Mouse (Mus musculus) heart, embryonic 16.5 days (tissue): ENCODE results near the gene Homer2. TPM values are rescaled to one million over a fixed set of nuclear protein-coding genes. Genes with fewer than 3 reads are reported as not detected.

Experiments used
- ATAC-seq: fragments of 200-750 bp; cut with Nextera tagmentation; replicated peaks from 2 replicates; pipeline ENCODE4 v1.8.0; 2017; ENCODE audit warnings: moderate number of reproducible peaks; ENCODE audit not compliant: insufficient read depth, low FRiP score; ENCODE audit errors: extremely low read depth
- H3K27ac ChIP-seq: fragments of 300-500 bp; sonication (generic); 2 replicates; pipeline ENCODE4 v1.5.1; 2014; ENCODE audit warnings: mild to moderate bottlenecking, low read length, control low read depth, moderate library complexity
- H3K27me3 ChIP-seq: fragments of 300-500 bp; sonication (generic); 2 replicates; pipeline ENCODE4 v1.6.1; 2014; ENCODE audit warnings: low read length, mixed read lengths; ENCODE audit not compliant: control insufficient read depth, insufficient read depth
- H3K36me3 ChIP-seq: fragments of 300-500 bp; sonication (generic); 2 replicates; pipeline ENCODE4 v1.6.1; 2014; ENCODE audit not compliant: control insufficient read depth, insufficient read depth
- H3K4me1 ChIP-seq: fragments of 300-500 bp; sonication (generic); 2 replicates; pipeline ENCODE4 v1.6.1; 2014; ENCODE audit warnings: low read length, mixed read lengths; ENCODE audit not compliant: control insufficient read depth, insufficient read depth
- H3K4me2 ChIP-seq: fragments of 300-500 bp; sonication (generic); 2 replicates; pipeline ENCODE4 v1.6.1; 2014; ENCODE audit warnings: low read depth, mild to moderate bottlenecking, control low read depth, low read length
- H3K4me3 ChIP-seq: fragments of 300-500 bp; sonication (generic); 2 replicates; pipeline ENCODE4 v1.5.1; 2014; ENCODE audit warnings: mild to moderate bottlenecking, control low read depth, low read length
- H3K9ac ChIP-seq: fragments of 300-500 bp; sonication (generic); 2 replicates; pipeline ENCODE4 v1.6.1; 2014; ENCODE audit warnings: low read length, control low read depth
- H3K9me3 ChIP-seq: fragments of 300-500 bp; sonication (generic); replicated peaks from 2 replicates; pipeline ENCODE4 v1.6.1; 2016; ENCODE audit warnings: low read length; ENCODE audit not compliant: control insufficient read depth
- WGBS: fragments of 180-500 bp; shearing (Covaris S2); extraction: QIAGEN DNeasy Blood & Tissue Kit; methylation state at CpG from one replicate; pipeline ENCODE4 v1.1.7; 2014; 5-methylcytosine and 5-hydroxymethylcytosine counted together
- polyA plus RNA-seq: library from polyadenylated mRNA; unstranded; fragments of >200 nt; fragmentation: Nextera tagmentation; extraction: Ambion mirVana; gene quantifications from 2 replicates; pipeline ENCODE4 v1.2.1, GENCODE M21; 2015

Gene Homer2
- polyA plus RNA-seq, 1 experiment from 2014 or later: 53.9 TPM

DNA sequence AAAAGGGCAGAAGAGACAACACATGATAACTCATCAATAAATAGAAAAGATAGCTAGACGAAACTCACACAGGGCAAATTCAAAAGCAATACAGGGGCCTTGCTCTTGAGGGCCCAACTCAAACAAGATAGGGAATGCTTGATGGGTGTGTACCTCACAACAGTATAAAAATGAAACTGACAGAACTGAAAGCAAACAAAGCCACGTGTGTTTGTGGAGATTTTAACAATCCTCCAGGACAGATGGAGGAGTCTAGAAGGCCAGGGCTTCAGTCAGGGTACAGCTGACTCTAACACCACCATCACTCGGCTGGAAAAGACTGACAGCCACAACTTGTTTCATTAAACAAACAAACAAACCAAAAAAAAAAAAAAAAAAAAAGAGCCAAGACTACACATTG is 44.3 kb downstream of the Homer2 start:
- Histone ChIP-seq H3K9me3 (no peaks in the 10 kb centered on the region), H3K27ac (no peak overlapping the region), H3K4me1 (no peaks in the 10 kb centered on the region), H3K27me3 (no peaks in the 10 kb centered on the region), H3K36me3 (no peaks in the 10 kb centered on the region), H3K4me3 (no peak overlapping the region), H3K9ac (no peak overlapping the region), H3K4me2 (no peak overlapping the region)
- ATAC-seq: no peak
- WGBS: 63% methylated on average over 3 of the region's 3 CpGs

DNA sequence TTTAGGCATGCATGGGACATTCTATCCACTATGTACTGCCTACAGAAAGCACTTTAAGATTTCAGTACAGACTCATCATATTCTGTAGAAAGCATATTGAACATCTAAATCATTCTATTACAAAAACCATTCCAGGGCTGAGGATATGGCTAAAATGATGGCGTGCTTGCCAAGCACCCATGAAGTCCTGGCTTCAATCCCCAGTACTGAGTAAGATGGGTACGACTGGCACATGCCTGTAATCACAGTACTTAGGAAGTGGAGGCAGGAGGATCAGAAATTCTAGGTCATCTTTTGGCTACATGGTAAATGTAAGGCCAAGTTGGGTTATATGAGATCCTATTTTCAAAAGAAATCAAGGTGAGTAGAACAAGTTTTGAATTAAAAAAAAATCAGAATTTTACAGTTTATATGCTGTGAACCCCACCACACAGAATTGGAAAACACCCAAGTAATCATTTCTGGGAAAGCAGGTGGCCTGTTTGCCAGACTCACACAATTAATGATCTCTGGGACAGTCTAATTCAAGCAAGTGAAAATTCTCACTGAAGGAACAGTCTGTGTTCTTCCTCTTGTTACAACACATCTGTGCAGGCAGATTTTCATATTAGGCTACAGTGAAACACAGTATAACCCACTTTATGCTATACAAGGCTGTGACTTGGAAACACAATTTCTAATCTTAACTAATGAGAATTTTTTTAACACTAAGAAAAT is 49.5 kb downstream of the Homer2 start:
- Histone ChIP-seq H3K9ac (no peak overlapping the region), H3K4me3 (no peak overlapping the region), H3K27me3 (no peaks in the 10 kb centered on the region), H3K4me2 (no peak overlapping the region), H3K9me3 (no peaks in the 10 kb centered on the region), H3K27ac (no peak overlapping the region), H3K36me3 (no peaks in the 10 kb centered on the region), H3K4me1 (peaks cover 25% of the 10 kb centered on the region)
- ATAC-seq: no peak
- WGBS: 82% methylated on average over 2 of the region's 2 CpGs

DNA sequence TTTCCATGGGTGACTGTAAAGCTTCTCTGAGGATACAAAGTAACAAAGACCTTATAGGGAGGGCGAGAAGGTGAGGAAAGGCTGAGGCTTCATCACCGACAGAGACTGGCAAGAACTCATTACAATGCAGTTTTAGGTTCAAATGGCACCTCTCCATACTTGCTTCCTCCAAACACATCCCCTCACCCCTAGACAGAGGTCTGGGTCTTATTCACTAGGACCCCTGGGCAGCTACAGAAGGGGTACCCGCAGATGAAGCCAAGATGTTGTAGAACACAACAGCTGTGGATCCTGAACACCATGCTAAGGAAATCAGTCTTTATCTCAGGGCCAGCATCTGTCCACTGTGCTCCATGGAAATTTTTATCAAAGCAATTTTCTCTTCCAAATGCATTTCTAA is 50.3 kb downstream of the Homer2 start:
- no peak overlapping the region for H3K4me2 ChIP-seq
- H3K27me3 ChIP-seq: no peaks in the 10 kb centered on the region
- H3K4me3 ChIP-seq: no peak overlapping the region
- H3K9me3 ChIP-seq: no peaks in the 10 kb centered on the region
- ATAC-seq: no peak
- peaks cover 30% of the 10 kb centered on the region for H3K4me1 ChIP-seq
- H3K27ac ChIP-seq: no peak overlapping the region
- no peaks in the 10 kb centered on the region for H3K36me3 ChIP-seq
- H3K9ac ChIP-seq: no peak overlapping the region
- WGBS: 76% methylated on average over 3 of the region's 3 CpGs

DNA sequence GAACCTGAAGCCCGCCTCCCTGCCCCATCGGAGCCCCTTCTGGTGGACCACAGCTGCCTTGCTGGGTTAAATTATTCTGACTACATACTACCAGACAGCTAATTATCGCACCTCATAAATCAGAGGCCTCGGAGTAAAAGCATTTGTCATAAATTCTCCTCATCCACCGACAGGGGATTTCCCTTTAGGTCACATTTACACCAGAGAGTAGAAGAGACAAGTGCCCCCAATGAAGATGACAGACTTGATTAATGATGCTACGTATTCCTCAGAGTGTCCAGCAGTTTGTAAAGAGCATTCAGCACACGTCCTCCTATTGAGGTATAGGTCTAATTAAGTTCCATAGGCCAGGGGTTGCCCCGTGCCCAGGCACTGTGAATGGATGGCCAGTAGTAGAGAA is 50.7 kb downstream of the Homer2 start:
- Histone ChIP-seq H3K27me3 (no peaks in the 10 kb centered on the region), H3K4me1 (peaks cover 33% of the 10 kb centered on the region), H3K4me2 (no peak overlapping the region), H3K27ac (no peak overlapping the region), H3K36me3 (no peaks in the 10 kb centered on the region), H3K4me3 (no peak overlapping the region), H3K9me3 (no peaks in the 10 kb centered on the region), H3K9ac (no peak overlapping the region)
- WGBS: 66% methylated on average over 8 of the region's 8 CpGs
- ATAC-seq: no peak

DNA sequence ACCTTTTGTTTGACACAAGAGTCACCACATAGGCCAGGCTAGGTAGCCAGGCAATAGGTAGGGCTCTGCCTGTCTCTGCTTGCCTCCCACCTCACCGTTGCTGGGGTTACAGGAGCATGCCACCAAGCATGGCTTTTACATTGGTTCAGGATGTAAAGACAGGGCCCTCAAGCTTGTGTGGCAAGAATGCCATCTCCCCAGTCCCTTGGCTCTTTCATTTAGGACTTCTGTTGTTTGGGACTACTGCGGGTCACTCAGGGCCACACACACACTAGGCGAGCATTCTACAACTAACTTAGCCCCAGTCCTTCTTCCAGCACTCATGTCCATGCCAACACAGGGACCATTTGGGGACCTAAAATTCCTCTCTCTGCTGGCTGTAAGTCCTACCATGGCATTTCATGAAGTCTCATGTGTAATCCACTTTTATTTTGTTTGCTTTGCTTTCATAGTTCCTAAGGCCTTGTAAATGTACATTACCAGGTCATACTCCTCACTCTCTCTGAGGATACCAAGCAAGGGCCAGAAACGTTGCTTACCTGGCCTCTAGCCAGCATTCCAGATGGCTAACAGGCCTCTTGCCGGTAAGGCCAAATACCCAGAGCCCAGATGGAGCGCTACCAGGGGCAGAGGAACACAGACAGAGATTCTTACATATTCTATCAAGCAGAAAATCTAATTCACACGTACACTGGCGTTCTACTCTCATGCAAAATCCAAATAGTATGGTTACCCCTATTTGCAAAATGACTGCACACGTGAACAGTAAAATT is 52.2 kb downstream of the Homer2 start:
- Histone ChIP-seq H3K27me3 (no peaks in the 10 kb centered on the region), H3K9me3 (no peaks in the 10 kb centered on the region), H3K4me2 (no peak overlapping the region), H3K4me3 (no peak overlapping the region), H3K27ac (0 out of 2 replicates have a peak overlapping the region, but pooled peaks have one; percentile 11), H3K36me3 (no peaks in the 10 kb centered on the region), H3K9ac (no peak overlapping the region), H3K4me1 (peaks cover 41% of the 10 kb centered on the region)
- peak; percentile 2; the same call in 1 of the 2 replicates for ATAC-seq
- WGBS: 53% methylated on average over 9 of the region's 9 CpGs

DNA sequence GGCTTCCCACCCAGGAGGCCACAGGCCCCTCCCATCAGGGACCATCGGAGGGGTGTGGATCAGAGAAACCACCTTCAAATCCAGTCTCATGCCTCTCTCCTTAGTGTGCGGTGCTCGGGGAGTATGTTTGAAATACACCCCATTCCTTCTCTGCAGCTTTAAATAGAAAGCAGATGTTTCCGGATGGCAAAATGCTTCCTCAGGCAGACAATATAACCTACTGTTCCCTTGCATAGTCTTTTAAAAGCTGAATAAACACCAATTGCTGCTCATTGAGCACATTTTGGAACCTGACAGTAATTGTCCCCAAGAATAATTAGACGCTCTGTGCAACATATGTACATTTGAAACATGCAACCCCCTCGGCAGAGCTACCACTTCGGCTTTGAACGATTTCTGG is 53.3 kb downstream of the Homer2 start:
- peaks cover 41% of the 10 kb centered on the region for H3K4me1 ChIP-seq
- H3K9ac ChIP-seq: no peak overlapping the region; the same call in 1 of the 2 replicates
- H3K9me3 ChIP-seq: no peaks in the 10 kb centered on the region
- peak overlapping the region; percentile 5; the same call in 1 of the 2 replicates for H3K27ac ChIP-seq
- H3K27me3 ChIP-seq: no peaks in the 10 kb centered on the region
- H3K4me3 ChIP-seq: no peak overlapping the region
- H3K36me3 ChIP-seq: no peaks in the 10 kb centered on the region
- 33% methylated on average over 8 of the region's 8 CpGs for WGBS
- no peak for ATAC-seq
- H3K4me2 ChIP-seq: peak overlapping the region; percentile 29

DNA sequence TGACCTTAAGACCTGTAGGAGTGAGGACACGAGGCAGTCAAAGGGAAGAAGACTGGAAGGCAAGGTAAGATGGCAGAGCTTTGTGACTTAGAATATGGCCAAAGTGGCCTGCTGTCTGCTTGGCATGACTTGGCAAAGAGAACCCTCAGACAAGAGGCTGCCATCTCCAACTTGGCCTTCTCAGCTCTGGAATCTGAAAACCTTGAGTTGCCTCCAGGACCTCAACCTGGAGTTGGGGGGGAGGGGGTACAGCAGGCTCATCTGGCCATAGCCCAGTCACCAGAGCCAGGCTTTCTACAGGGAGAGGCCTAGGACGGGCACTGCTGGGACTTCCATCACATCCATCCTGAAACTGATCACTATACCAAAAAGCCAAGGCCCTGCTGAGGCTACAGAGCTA is 55.0 kb downstream of the Homer2 start:
- H3K4me2 ChIP-seq: no peak overlapping the region
- no peak for ATAC-seq
- H3K4me1 ChIP-seq: peaks cover 41% of the 10 kb centered on the region
- no peaks in the 10 kb centered on the region for H3K9me3 ChIP-seq
- no peak overlapping the region for H3K9ac ChIP-seq
- WGBS: 65% methylated on average over 2 of the region's 2 CpGs
- no peaks in the 10 kb centered on the region for H3K36me3 ChIP-seq
- H3K27me3 ChIP-seq: no peaks in the 10 kb centered on the region
- no peak overlapping the region for H3K4me3 ChIP-seq
- no peak overlapping the region for H3K27ac ChIP-seq

DNA sequence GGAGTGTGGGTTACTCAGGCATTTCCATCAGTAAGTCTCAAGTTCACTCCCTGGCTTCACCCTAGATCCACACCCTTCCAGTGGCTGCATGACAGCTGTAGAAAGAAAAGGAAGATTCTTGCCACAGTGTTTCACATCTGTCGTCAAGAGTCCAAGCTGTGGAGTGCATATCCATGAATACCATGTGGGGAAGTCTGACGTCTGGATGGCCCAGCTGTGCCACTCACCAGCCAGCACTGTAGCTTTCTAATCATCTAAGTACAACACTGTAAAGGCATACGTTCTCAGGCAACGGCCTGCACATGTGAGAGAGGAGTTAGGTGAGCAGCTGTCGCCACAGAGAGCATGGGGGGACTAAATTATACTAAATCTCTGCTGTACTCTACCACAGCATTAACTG is 56.0 kb downstream of the Homer2 start:
- Histone ChIP-seq H3K4me1 (peaks cover 41% of the 10 kb centered on the region), H3K27me3 (no peaks in the 10 kb centered on the region), H3K9me3 (no peaks in the 10 kb centered on the region), H3K4me3 (no peak overlapping the region), H3K36me3 (no peaks in the 10 kb centered on the region), H3K4me2 (no peak overlapping the region), H3K9ac (no peak overlapping the region), H3K27ac (no peak overlapping the region)
- ATAC-seq: no peak; the same call in 1 of the 2 replicates
- WGBS: 35% methylated on average over 5 of the region's 5 CpGs

DNA sequence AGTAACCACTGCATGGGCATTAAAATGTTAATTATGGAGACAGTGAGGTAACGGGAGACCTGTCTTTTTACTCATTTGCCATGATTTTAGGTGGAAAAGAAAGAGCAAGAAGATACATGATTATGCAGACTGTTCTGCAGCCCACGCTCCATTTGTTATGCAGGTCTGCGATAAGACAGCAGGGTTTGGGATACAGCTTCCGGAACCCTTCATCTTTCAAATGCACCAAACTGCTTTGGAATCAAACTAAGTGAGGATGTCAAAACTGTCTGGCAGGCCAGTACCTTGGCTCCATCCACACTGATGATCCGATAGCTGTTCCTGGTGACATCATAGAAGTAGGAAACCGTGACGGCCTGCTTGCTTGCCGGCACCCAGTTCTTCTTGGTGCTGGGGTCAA is 58.1 kb downstream of the Homer2 start:
- Histone ChIP-seq H3K4me2 (no peak overlapping the region), H3K9ac (no peak overlapping the region), H3K27ac (no peak overlapping the region), H3K27me3 (no peaks in the 10 kb centered on the region), H3K36me3 (no peaks in the 10 kb centered on the region), H3K9me3 (no peaks in the 10 kb centered on the region), H3K4me3 (no peak overlapping the region), H3K4me1 (peaks cover 45% of the 10 kb centered on the region)
- ATAC-seq: no peak
- WGBS: 86% methylated on average over 8 of the region's 8 CpGs
